ENCODE assay signal across 9 mouse cellular contexts in genomic region chr9:75262235-75262826, GRCm38 (mm10). TPM values are rescaled to one million over a fixed set of nuclear protein-coding genes. Genes with fewer than 3 reads are reported as not detected.
A peak's percentile ranks its signal among the peaks of the same experiment; 100 is the strongest.
DNase-seq lines count a peak whose midpoint lies in the region; ATAC-seq and TF ChIP-seq lines count a peak whose summit lies in the region.
"Had no signal": no experiment of that assay in that cellular context is flagged by ENCODE, and none has a peak within 500 bp of the region (broad histone marks: within the 10 kb centered on the region; RNA-seq: fewer than 3 reads in every experiment).

No protein-coding gene starts in this region.

- H3K27me3 ChIP-seq in midbrain, embryonic 15.5 days (replicated peaks): no peaks in the 10 kb centered on the region
- H3K27me3 ChIP-seq: hindbrain, embryonic 15.5 days had no signal

- H3K27ac ChIP-seq in left cerebral cortex, adult 2 months: peak overlapping the region; percentile 76
- no peak overlapping the region for H3K27ac ChIP-seq in midbrain, embryonic 15.5 days

- peak in 1 of 2 experiments; percentile 45 for DNase-seq in left cerebral cortex, adult 2 months (ENCODE audit: extremely low spot score in 1 of 2, low spot score in 2 of 2)
- DNase-seq in left cerebral cortex, postnatal 4 days: no peak
- peak; percentile 96 for DNase-seq in MEL-GATA-1-ER (ENCODE audit: extremely low read depth, low read depth)
- DNase-seq in heart, adult 9 months (ENCODE audit: low spot score in 2 of 2): no peak
- DNase-seq in heart, postnatal 10 days: no peak
- no peak for DNase-seq in urinary bladder, postnatal 36 days (ENCODE audit: low spot score in 2 of 2)

- H3K9ac ChIP-seq in midbrain, embryonic 15.5 days: no peak overlapping the region
- H3K9ac ChIP-seq: hindbrain, embryonic 15.5 days had no signal

- H3K9me3 ChIP-seq in midbrain, embryonic 15.5 days: no peaks in the 10 kb centered on the region
- H3K9me3 ChIP-seq: hindbrain, embryonic 15.5 days had no signal

- H3K4me1 ChIP-seq in midbrain, embryonic 15.5 days: peaks cover 16% of the 10 kb centered on the region

- intact Hi-C loops in left cerebral cortex, adult 2 months (cut with DNase I): no loop called here
- intact Hi-C loops in left cerebral cortex, postnatal 4 days (cut with DNase I): loop anchor here (10.0 kb wide), 2 partner anchors 218 to 348 kb away; no protein-coding TSS in a partner anchor
- intact Hi-C loops in heart, postnatal 10 days (cut with DNase I): loop anchor here (2.0 kb wide), 1 partner anchor 212 kb away; no protein-coding TSS in a partner anchor

- H3K4me3 ChIP-seq in left cerebral cortex, adult 2 months: no peak overlapping the region
- no peak overlapping the region for H3K4me3 ChIP-seq in midbrain, embryonic 15.5 days
- H3K4me3 ChIP-seq: hindbrain, embryonic 15.5 days had no signal

- ATAC-seq in hematopoietic stem cell, adult 5-6 weeks (replicated peaks in 1 of 2; ENCODE audit: insufficient read depth in 1 of 2, low FRiP score in 2 of 2, low TSS enrichment in 1 of 2, low read depth in 1 of 2, poor library complexity in 2 of 2, severe bottlenecking in 2 of 2): peak; percentile 79
- peak; percentile 32; the same call in 1 of the 2 replicates for ATAC-seq in midbrain, embryonic 15.5 days (replicated peaks)

- WGBS in midbrain, embryonic 15.5 days: 49% methylated on average over 8 of the region's 8 CpGs

- H3K4me2 ChIP-seq in midbrain, embryonic 15.5 days: no peak overlapping the region

- no peaks in the 10 kb centered on the region for H3K36me3 ChIP-seq in midbrain, embryonic 15.5 days (replicated peaks)
- H3K36me3 ChIP-seq: hindbrain, embryonic 15.5 days had no signal

- TF ChIP-seq CTCF in left cerebral cortex, adult 2 months (IDR thresholded peaks at IDR 0.05): peak; percentile 71

RNA-seq across cellular contexts. Expression of gene Myo5c, which starts 30.5 kb away (rescaled TPM):
- 1 to 10 TPM; 7.0 to 7.2 TPM for total RNA-seq in left cerebral cortex, adult 2 months (2021)
- total RNA-seq in left cerebral cortex, postnatal 4 days (2021): under 1 TPM; 0.14 to 0.32 TPM
- total RNA-seq in hematopoietic stem cell, adult 5-6 weeks (2017): 12.1 and 12.6 TPM in 2 replicates
- polyA plus RNA-seq in midbrain, embryonic 15.5 days (2015; fragmentation: Nextera tagmentation; extraction: Ambion mirVana): 0.32 and 0.56 TPM in 2 replicates
- 1 to 10 TPM; 3.4 to 4.9 TPM for total RNA-seq in heart, postnatal 10 days (2021)

RNA-seq across cellular contexts. Expression of gene Gnb5, which starts 43.8 kb away (rescaled TPM):
- total RNA-seq in left cerebral cortex, adult 2 months (2021): 100 to 1,000 TPM; 143 to 163 TPM
- total RNA-seq in left cerebral cortex, postnatal 4 days (2021): 10 to 100 TPM; 74.6 to 78.1 TPM
- total RNA-seq in hematopoietic stem cell, adult 5-6 weeks (2017): 6.5 and 8.4 TPM in 2 replicates
- 65.1 and 69.5 TPM in 2 replicates for polyA plus RNA-seq in midbrain, embryonic 15.5 days (2015; fragmentation: Nextera tagmentation; extraction: Ambion mirVana)
- total RNA-seq in heart, postnatal 10 days (2021): 10 to 100 TPM; 32.8 to 33.3 TPM
